Mouse (Mus musculus): ENCODE measurements at regions not wholly inside any gene's neighbourhood (a gene's known extent, or its start where the extent isn't known, plus 50 kb on each side); places are given as distances from the start of the nearest gene placed in this dataset.

DNA sequence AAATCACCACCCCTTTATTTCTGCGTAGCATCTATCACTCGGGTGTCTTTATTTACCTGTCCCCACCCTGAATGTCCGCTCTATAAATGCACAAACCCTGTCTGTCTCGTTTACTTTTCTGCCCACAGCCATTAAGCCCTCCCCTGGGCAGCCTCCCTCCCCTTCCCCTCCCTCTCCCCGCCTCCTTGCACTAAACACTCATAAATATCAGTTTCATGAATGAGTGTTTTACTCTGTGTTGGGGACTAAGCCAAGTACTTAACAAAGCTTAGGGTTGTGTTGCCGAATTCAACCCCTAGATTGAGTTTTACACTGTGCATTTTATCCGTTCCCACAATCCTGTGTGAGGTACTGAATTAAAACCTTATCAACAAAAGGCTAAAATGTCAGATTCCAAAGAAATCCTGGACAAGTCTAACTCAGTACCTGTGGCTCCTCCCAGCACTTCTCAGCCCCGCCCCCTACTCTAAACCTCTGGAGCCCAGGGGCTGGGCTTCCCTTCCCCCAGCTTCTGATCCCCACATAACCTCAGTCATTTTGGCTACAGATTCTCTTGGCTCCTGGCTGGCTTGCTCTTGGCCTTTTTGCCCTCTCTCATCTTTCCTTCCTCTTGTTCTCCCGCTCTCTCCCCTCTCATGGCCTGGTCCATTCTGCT lies 52.0 kb upstream of the Clint1 start:
- intact Hi-C loops (cut with DNase I; ENCODE audit: low total_unique reads), result loop anchor here (10.0 kb wide), 1 partner anchor 75 kb away; no protein-coding TSS in a partner anchor
- no peak for DNase-seq
